Mouse (Mus musculus) embryonic facial prominence, embryonic 12.5 days (tissue): ENCODE measurements at regions not wholly inside any gene's neighbourhood (a gene's known extent, or its start where the extent isn't known, plus 50 kb on each side); places are given as distances from the start of the nearest gene placed in this dataset.

ENCODE experiments used
- ATAC-seq: fragments of 200-750 bp; cut with Nextera tagmentation; 2 replicates; pipeline ENCODE4 v1.8.0; 2017; ENCODE audit not compliant: insufficient number of reproducible peaks, insufficient read depth, low FRiP score, low TSS enrichment
- H3K27ac ChIP-seq: fragments of 300-500 bp; sonication (generic); 2 replicates; pipeline ENCODE4 v1.5.1; 2016; ENCODE audit warnings: mild to moderate bottlenecking
- H3K27me3 ChIP-seq: fragments of 300-500 bp; sonication (generic); 2 replicates; pipeline ENCODE4 v1.6.1; 2016; ENCODE audit warnings: mild to moderate bottlenecking, moderate library complexity
- H3K36me3 ChIP-seq: fragments of 300-500 bp; sonication (generic); 2 replicates; pipeline ENCODE4 v1.6.1; 2016; ENCODE audit warnings: mild to moderate bottlenecking
- H3K4me1 ChIP-seq: fragments of 300-500 bp; sonication (generic); 2 replicates; pipeline ENCODE4 v1.6.1; 2016
- H3K4me2 ChIP-seq: fragments of 300-500 bp; sonication (generic); replicated peaks from 2 replicates; pipeline ENCODE4 v1.6.1; 2016; ENCODE audit warnings: mild to moderate bottlenecking, moderate library complexity
- H3K4me3 ChIP-seq: fragments of 300-500 bp; sonication (generic); 2 replicates; pipeline ENCODE4 v1.5.1; 2016; ENCODE audit warnings: mild to moderate bottlenecking
- H3K9ac ChIP-seq: fragments of 300-500 bp; sonication (generic); 2 replicates; pipeline ENCODE4 v1.6.1; 2016; ENCODE audit warnings: mild to moderate bottlenecking, moderate library complexity
- H3K9me3 ChIP-seq: fragments of 300-500 bp; sonication (generic); 2 replicates; pipeline ENCODE4 v1.6.1; 2016; ENCODE audit warnings: mild to moderate bottlenecking, moderate library complexity
- WGBS: fragments of 180-500 bp; shearing (Covaris S2); methylation state at CpG from one replicate; pipeline ENCODE4 v1.1.7; 2016; 5-methylcytosine and 5-hydroxymethylcytosine counted together

- Histone ChIP-seq H3K4me1 (0 out of 2 replicates have a peak, but pooled peaks cover 6% of the 10 kb centered on the region), H3K9ac (no peak overlapping the region), H3K27me3 (no peaks in the 10 kb centered on the region), H3K9me3 (no peaks in the 10 kb centered on the region), H3K36me3 (no peaks in the 10 kb centered on the region), H3K27ac (no peak overlapping the region), H3K4me3 (no peak overlapping the region), H3K4me2 (no peak overlapping the region)
- 76% methylated on average over 10 of the region's 10 CpGs for WGBS
- no peak for ATAC-seq
Measured at GRCm38 (mm10) chr9:68162813-68163570, 322.8 kb downstream of the Vps13c start.

GRCm38 (mm10) chr9:68166556-68166955 lies 326.4 kb downstream of the Vps13c start:
- Histone ChIP-seq H3K4me3 (no peak overlapping the region), H3K36me3 (no peaks in the 10 kb centered on the region), H3K27me3 (no peaks in the 10 kb centered on the region), H3K9ac (no peak overlapping the region), H3K9me3 (no peaks in the 10 kb centered on the region), H3K4me1 (0 out of 2 replicates have a peak, but pooled peaks cover 6% of the 10 kb centered on the region), H3K27ac (no peak overlapping the region), H3K4me2 (no peak overlapping the region)
- ATAC-seq = no peak
- 20% methylated on average over 4 of the region's 4 CpGs for WGBS

GRCm38 (mm10) chr9:68188921-68189320 lies 348.7 kb downstream of the Vps13c start:
- ATAC-seq = no peak
- Histone ChIP-seq H3K4me2 (no peak overlapping the region), H3K36me3 (no peaks in the 10 kb centered on the region), H3K27me3 (no peaks in the 10 kb centered on the region), H3K27ac (no peak overlapping the region), H3K9ac (no peak overlapping the region), H3K4me1 (no peaks in the 10 kb centered on the region), H3K9me3 (no peaks in the 10 kb centered on the region), H3K4me3 (no peak overlapping the region)

- Histone ChIP-seq H3K4me3 (no peak overlapping the region), H3K36me3 (no peaks in the 10 kb centered on the region), H3K27ac (no peak overlapping the region), H3K9me3 (no peaks in the 10 kb centered on the region), H3K4me2 (no peak overlapping the region), H3K4me1 (no peaks in the 10 kb centered on the region), H3K9ac (no peak overlapping the region), H3K27me3 (no peaks in the 10 kb centered on the region)
- WGBS = 85% methylated on average over 4 of the region's 4 CpGs
- no peak for ATAC-seq
Measured at GRCm38 (mm10) chr9:68199831-68200230, 359.6 kb downstream of the Vps13c start.

GRCm38 (mm10) chr9:68201031-68201430 lies 360.8 kb downstream of the Vps13c start:
- no peaks in the 10 kb centered on the region for H3K27me3 ChIP-seq
- no peak overlapping the region for H3K4me3 ChIP-seq
- ATAC-seq = no peak
- H3K4me1 ChIP-seq = no peaks in the 10 kb centered on the region
- no peak overlapping the region for H3K4me2 ChIP-seq
- 27% methylated on average over 5 of the region's 5 CpGs for WGBS
- no peaks in the 10 kb centered on the region for H3K36me3 ChIP-seq
- no peak overlapping the region for H3K9ac ChIP-seq
- H3K27ac ChIP-seq = no peak overlapping the region
- no peaks in the 10 kb centered on the region for H3K9me3 ChIP-seq

GRCm38 (mm10) chr9:68225694-68226093 lies 385.5 kb downstream of the Vps13c start:
- H3K4me3 ChIP-seq = no peak overlapping the region
- no peak overlapping the region for H3K9ac ChIP-seq
- no peak overlapping the region for H3K27ac ChIP-seq
- 0 out of 2 replicates have a peak, but pooled peaks cover 4% of the 10 kb centered on the region for H3K4me1 ChIP-seq
- no peak overlapping the region for H3K4me2 ChIP-seq
- no peak for ATAC-seq
- H3K9me3 ChIP-seq = no peaks in the 10 kb centered on the region
- WGBS = 91% methylated on average over 6 of the region's 6 CpGs
- no peaks in the 10 kb centered on the region for H3K27me3 ChIP-seq
- H3K36me3 ChIP-seq = no peaks in the 10 kb centered on the region

- no peak overlapping the region for H3K27ac ChIP-seq
- no peak for ATAC-seq
- no peaks in the 10 kb centered on the region for H3K27me3 ChIP-seq
- H3K4me1 ChIP-seq = 0 out of 2 replicates have a peak, but pooled peaks cover 4% of the 10 kb centered on the region
- WGBS = 76% methylated on average over 3 of the region's 3 CpGs
- no peak overlapping the region for H3K4me2 ChIP-seq
- H3K9me3 ChIP-seq = no peaks in the 10 kb centered on the region
- no peaks in the 10 kb centered on the region for H3K36me3 ChIP-seq
- H3K4me3 ChIP-seq = no peak overlapping the region
- H3K9ac ChIP-seq = no peak overlapping the region
Measured at GRCm38 (mm10) chr9:68231131-68231530, 390.9 kb downstream of the Vps13c start.

GRCm38 (mm10) chr9:68234979-68235649 lies 394.9 kb downstream of the Vps13c start:
- H3K4me2 ChIP-seq = no peak overlapping the region
- WGBS = 22% methylated on average over 12 of the region's 12 CpGs
- no peaks in the 10 kb centered on the region for H3K9me3 ChIP-seq
- H3K4me1 ChIP-seq = no peaks in the 10 kb centered on the region
- no peaks in the 10 kb centered on the region for H3K36me3 ChIP-seq
- ATAC-seq = no peak
- no peaks in the 10 kb centered on the region for H3K27me3 ChIP-seq
- H3K27ac ChIP-seq = no peak overlapping the region
- H3K4me3 ChIP-seq = no peak overlapping the region
- no peak overlapping the region for H3K9ac ChIP-seq

- Histone ChIP-seq H3K9ac (no peak overlapping the region), H3K4me2 (no peak overlapping the region), H3K27ac (no peak overlapping the region), H3K4me3 (no peak overlapping the region), H3K36me3 (no peaks in the 10 kb centered on the region), H3K27me3 (no peaks in the 10 kb centered on the region), H3K4me1 (no peaks in the 10 kb centered on the region), H3K9me3 (no peaks in the 10 kb centered on the region)
- no peak for ATAC-seq
Measured at GRCm38 (mm10) chr9:68239121-68239520, 398.9 kb downstream of the Vps13c start.

GRCm38 (mm10) chr9:68239551-68239950 lies 399.4 kb downstream of the Vps13c start:
- Histone ChIP-seq H3K9ac (no peak overlapping the region), H3K4me3 (no peak overlapping the region), H3K4me2 (no peak overlapping the region), H3K27me3 (no peaks in the 10 kb centered on the region), H3K27ac (no peak overlapping the region), H3K36me3 (no peaks in the 10 kb centered on the region), H3K9me3 (no peaks in the 10 kb centered on the region), H3K4me1 (no peaks in the 10 kb centered on the region)
- 92% methylated on average over 5 of the region's 5 CpGs for WGBS
- no peak for ATAC-seq

- Histone ChIP-seq H3K4me1 (no peaks in the 10 kb centered on the region), H3K4me2 (no peak overlapping the region), H3K4me3 (no peak overlapping the region), H3K36me3 (no peaks in the 10 kb centered on the region), H3K27me3 (no peaks in the 10 kb centered on the region), H3K9me3 (no peaks in the 10 kb centered on the region), H3K9ac (no peak overlapping the region), H3K27ac (no peak overlapping the region)
- 90% methylated on average over 16 of the region's 16 CpGs for WGBS
- ATAC-seq = no peak
Measured at GRCm38 (mm10) chr9:68250011-68250410, 403.6 kb upstream of the Rora start.

GRCm38 (mm10) chr9:68254218-68254617 lies 399.4 kb upstream of the Rora start:
- Histone ChIP-seq H3K27ac (no peak overlapping the region), H3K4me1 (no peaks in the 10 kb centered on the region), H3K9me3 (no peaks in the 10 kb centered on the region), H3K4me3 (no peak overlapping the region), H3K9ac (no peak overlapping the region), H3K27me3 (no peaks in the 10 kb centered on the region), H3K4me2 (no peak overlapping the region), H3K36me3 (no peaks in the 10 kb centered on the region)
- 63% methylated on average over 3 of the region's 3 CpGs for WGBS
- ATAC-seq = no peak
